Mouse (Mus musculus) B cell, adult 2 months (primary cell): ENCODE results near the gene Eif2d.
"Not testable (repeated sequence)": the region's sequence is repeated elsewhere in the genome, so short reads cannot be mapped to it uniquely, and the experiment has no call there.

Experiments
- DNase-seq, 2 experiments: peaks; one replicate each; pipeline ENCODE4 v3.0.0; 2022

Gene Eif2d

GRCm38 (mm10) chr1:131139102-131140095, 13.6 kb upstream of the Eif2d start:
- peak in 1 of 2 experiments; percentile 32 for DNase-seq

- no peak for DNase-seq
Observed at GRCm38 (mm10) chr1:131141449-131141848, 11.5 kb upstream of the Eif2d start.

GRCm38 (mm10) chr1:131142472-131142871, 10.5 kb upstream of the Eif2d start:
- DNase-seq: no peak

GRCm38 (mm10) chr1:131145222-131145621, 7.8 kb upstream of the Eif2d start:
- not testable (repeated sequence) for DNase-seq

GRCm38 (mm10) chr1:131146181-131146614, 6.8 kb upstream of the Eif2d start:
- DNase-seq: peak; percentile 69 to 70

- DNase-seq: no peak
Observed at GRCm38 (mm10) chr1:131149496-131149895, 3.5 kb upstream of the Eif2d start.

- DNase-seq: peak; percentile 82
Observed at GRCm38 (mm10) chr1:131155456-131155855, 2.5 kb downstream of the Eif2d start.

- DNase-seq: not testable (repeated sequence)
Observed at GRCm38 (mm10) chr1:131159573-131160327, 6.8 kb downstream of the Eif2d start.

- no peak for DNase-seq
Observed at GRCm38 (mm10) chr1:131161091-131161490, 8.1 kb downstream of the Eif2d start.

- no peak for DNase-seq
Observed at GRCm38 (mm10) chr1:131164427-131164826, 11.4 kb downstream of the Eif2d start.

GRCm38 (mm10) chr1:131167612-131168011, 14.6 kb downstream of the Eif2d start:
- DNase-seq: no peak

GRCm38 (mm10) chr1:131173001-131173400, 20.0 kb downstream of the Eif2d start:
- no peak for DNase-seq

GRCm38 (mm10) chr1:131173809-131174208, 20.8 kb downstream of the Eif2d start:
- DNase-seq: no peak

- DNase-seq: no peak
Observed at GRCm38 (mm10) chr1:131174299-131174861, 21.4 kb downstream of the Eif2d start.

GRCm38 (mm10) chr1:131175189-131175588, 22.2 kb downstream of the Eif2d start:
- DNase-seq: no peak

- no peak for DNase-seq
Observed at GRCm38 (mm10) chr1:131175819-131176218, 22.8 kb downstream of the Eif2d start.

- DNase-seq: no peak
Observed at GRCm38 (mm10) chr1:131177249-131177648, 24.3 kb downstream of the Eif2d start.

GRCm38 (mm10) chr1:131178083-131178482, 25.1 kb downstream of the Eif2d start:
- DNase-seq: no peak

GRCm38 (mm10) chr1:131180386-131180785, 27.4 kb downstream of the Eif2d start:
- DNase-seq: no peak

- peak; percentile 89 to 92 for DNase-seq
Observed at GRCm38 (mm10) chr1:131181642-131182527, 28.9 kb downstream of the Eif2d start.

GRCm38 (mm10) chr1:131183201-131183600, 30.2 kb downstream of the Eif2d start:
- no peak for DNase-seq
